Comparison of ENCODE assay signal across 24 mouse cellular contexts in genomic region chr7:28540526-28540925, GRCm38 (mm10). TPM values are rescaled to one million over a fixed set of nuclear protein-coding genes. Genes with fewer than 3 reads are reported as not detected.
DNase-seq lines count a peak whose midpoint lies in the region; ATAC-seq and TF ChIP-seq lines count a peak whose summit lies in the region.
"Had no signal": no experiment of that assay in that cellular context is flagged by ENCODE, and none has a peak within 500 bp of the region (broad histone marks: within the 10 kb centered on the region; RNA-seq: fewer than 3 reads in every experiment).

Gene Sycn (plus strand): TSS chr7:28540885.

- H3K4me2 ChIP-seq in lung, postnatal 0 days (replicated peaks; ENCODE audit: low read depth, low read length), result no peak within 1 kb of the TSS
- H3K4me2 ChIP-seq in intestine, embryonic 15.5 days (replicated peaks), result no peak within 1 kb of the TSS
- no peak within 1 kb of the TSS for H3K4me2 ChIP-seq in stomach, postnatal 0 days (replicated peaks; ENCODE audit: low read depth)
- no peak within 1 kb of the TSS for H3K4me2 ChIP-seq in forebrain, embryonic 13.5 days
- H3K4me2 ChIP-seq: embryonic facial prominence, embryonic 12.5 days; heart, embryonic 12.5 days had no signal

- WGBS in lung, postnatal 0 days, result 39% methylated on average over 4 of the region's 4 CpGs
- 45% methylated on average over 4 of the region's 4 CpGs for WGBS in intestine, embryonic 15.5 days
- 21% methylated on average over 4 of the region's 4 CpGs for WGBS in small intestine, adult 2 months
- WGBS in stomach, postnatal 0 days, result 45% methylated on average over 4 of the region's 4 CpGs
- 82% methylated on average over 4 of the region's 4 CpGs for WGBS in forebrain, embryonic 13.5 days

- no peaks in the 10 kb centered on the region for H3K9me3 ChIP-seq in lung, postnatal 0 days (ENCODE audit: low read length)
- no peaks in the 10 kb centered on the region for H3K9me3 ChIP-seq in intestine, embryonic 15.5 days
- no peaks in the 10 kb centered on the region for H3K9me3 ChIP-seq in stomach, postnatal 0 days (ENCODE audit: control insufficient read depth, low read length)
- no peaks in the 10 kb centered on the region for H3K9me3 ChIP-seq in forebrain, embryonic 13.5 days (replicated peaks)
- H3K9me3 ChIP-seq: embryonic facial prominence, embryonic 12.5 days; heart, embryonic 12.5 days had no signal

- TF ChIP-seq EP300 in lung, postnatal 0 days (IDR thresholded peaks at IDR 0.05), result no peak
- no peak for TF ChIP-seq EP300 in stomach, postnatal 0 days (optimal IDR thresholded peaks at IDR 0.05)

- no peak for DNase-seq in lung, postnatal 0 days (ENCODE audit: low spot score)
- no peak for DNase-seq in lung, postnatal 14 days
- no peak for DNase-seq in stomach, postnatal 0 days (ENCODE audit: low spot score)
- no peak for DNase-seq in urinary bladder, postnatal 36 days (ENCODE audit: low spot score in 2 of 2)
- DNase-seq in cerebellum, adult 18-20 months, result no peak
- DNase-seq: adrenal gland, postnatal 10 days; cerebellum, adult 11 months; cerebellum, adult 9-10 months; cerebellum, postnatal 25 days; forebrain, postnatal 0 days; gastrocnemius, postnatal 14 days; heart, adult 2 months; heart, postnatal 36 days had no signal

- TF ChIP-seq CTCF in lung, postnatal 0 days (IDR thresholded peaks at IDR 0.05), result no peak
- no peak for TF ChIP-seq CTCF in small intestine, adult 2 months (IDR thresholded peaks at IDR 0.05; ENCODE audit: extremely low read depth, insufficient read length, insufficient replicate concordance, low read depth, low read length)
- no peak for TF ChIP-seq CTCF in stomach, postnatal 0 days (IDR thresholded peaks at IDR 0.05; ENCODE audit: low read depth)

- peaks cover 14% of the 10 kb centered on the region for H3K27me3 ChIP-seq in lung, postnatal 0 days (replicated peaks; ENCODE audit: insufficient read depth, low read length)
- H3K27me3 ChIP-seq in intestine, embryonic 15.5 days (replicated peaks), result peaks cover 5% of the 10 kb centered on the region; the same call in 1 of the 2 replicates
- H3K27me3 ChIP-seq in small intestine, adult 2 months (ENCODE audit: control insufficient read depth, insufficient read depth, low read length), result peaks cover 5% of the 10 kb centered on the region; the same call in 1 of the 2 replicates
- H3K27me3 ChIP-seq in stomach, postnatal 0 days (ENCODE audit: control insufficient read depth, insufficient read depth, low read length), result no peaks in the 10 kb centered on the region
- H3K27me3 ChIP-seq in forebrain, embryonic 13.5 days, result peaks cover 26% of the 10 kb centered on the region

- H3K4me3 ChIP-seq in lung, postnatal 0 days (ENCODE audit: low read depth, low read length), result no peak within 1 kb of the TSS
- H3K4me3 ChIP-seq in intestine, embryonic 15.5 days (replicated peaks), result no peak within 1 kb of the TSS
- H3K4me3 ChIP-seq in small intestine, adult 2 months (ENCODE audit: low read depth, low read length), result no peak within 1 kb of the TSS
- H3K4me3 ChIP-seq in stomach, postnatal 0 days (ENCODE audit: low read depth, low read length), result no peak within 1 kb of the TSS
- H3K4me3 ChIP-seq in forebrain, embryonic 13.5 days, result no peak within 1 kb of the TSS
- H3K4me3 ChIP-seq: embryonic facial prominence, embryonic 12.5 days; heart, adult 2 months; heart, embryonic 12.5 days had no signal

- 0 out of 2 replicates have a peak, but pooled peaks have one; percentile 20 for ATAC-seq in lung, postnatal 0 days
- ATAC-seq in intestine, embryonic 15.5 days, result peak; percentile 48
- peak; percentile 45; the same call in 1 of the 2 replicates for ATAC-seq in stomach, postnatal 0 days (ENCODE audit: low FRiP score, low TSS enrichment)
- no peak for ATAC-seq in forebrain, embryonic 13.5 days
- ATAC-seq: forebrain, postnatal 0 days had no signal

- no peak for TF ChIP-seq POLR2A in small intestine, adult 2 months (IDR thresholded peaks at IDR 0.05; ENCODE audit: low read depth, low read length)

- H3K27ac ChIP-seq in lung, postnatal 0 days (ENCODE audit: low read length), result no peak within 1 kb of the TSS
- 0 out of 2 replicates have a peak within 1 kb of the TSS, but pooled peaks have one; percentile 32 for H3K27ac ChIP-seq in intestine, embryonic 15.5 days
- no peak within 1 kb of the TSS for H3K27ac ChIP-seq in small intestine, adult 2 months (ENCODE audit: insufficient read depth, low read depth, low read length)
- H3K27ac ChIP-seq in stomach, postnatal 0 days (replicated peaks), result no peak within 1 kb of the TSS
- no peak within 1 kb of the TSS for H3K27ac ChIP-seq in forebrain, embryonic 13.5 days
- H3K27ac ChIP-seq: embryonic facial prominence, embryonic 12.5 days; heart, adult 2 months had no signal

- no peaks in the 10 kb centered on the region for H3K36me3 ChIP-seq in lung, postnatal 0 days (ENCODE audit: insufficient read depth, low read length)
- H3K36me3 ChIP-seq in intestine, embryonic 15.5 days, result no peaks in the 10 kb centered on the region
- no peaks in the 10 kb centered on the region for H3K36me3 ChIP-seq in small intestine, adult 2 months (ENCODE audit: control insufficient read depth, insufficient read depth, low read length)
- H3K36me3 ChIP-seq in stomach, postnatal 0 days (ENCODE audit: control insufficient read depth, insufficient read depth, low read length), result no peaks in the 10 kb centered on the region
- no peaks in the 10 kb centered on the region for H3K36me3 ChIP-seq in forebrain, embryonic 13.5 days (ENCODE audit: poor library complexity, severe bottlenecking)
- H3K36me3 ChIP-seq: embryonic facial prominence, embryonic 12.5 days; heart, embryonic 12.5 days had no signal

- H3K9ac ChIP-seq in lung, postnatal 0 days (replicated peaks; ENCODE audit: low read depth), result no peak within 1 kb of the TSS
- H3K9ac ChIP-seq in intestine, embryonic 15.5 days, result no peak within 1 kb of the TSS
- H3K9ac ChIP-seq in stomach, postnatal 0 days (ENCODE audit: low read length), result no peak within 1 kb of the TSS
- H3K9ac ChIP-seq in forebrain, embryonic 13.5 days, result no peak within 1 kb of the TSS
- H3K9ac ChIP-seq: embryonic facial prominence, embryonic 12.5 days; forebrain, postnatal 0 days; heart, embryonic 12.5 days had no signal

- H3K4me1 ChIP-seq in lung, postnatal 0 days (ENCODE audit: insufficient read depth, low read depth, low read length), result no peaks in the 10 kb centered on the region
- H3K4me1 ChIP-seq in intestine, embryonic 15.5 days (replicated peaks), result no peaks in the 10 kb centered on the region; the same call in 1 of the 2 replicates
- peaks cover 8% of the 10 kb centered on the region for H3K4me1 ChIP-seq in small intestine, adult 2 months (ENCODE audit: control insufficient read depth, insufficient read depth, insufficient read length, low read length)
- H3K4me1 ChIP-seq in stomach, postnatal 0 days (replicated peaks; ENCODE audit: control insufficient read depth, insufficient read depth), result no peaks in the 10 kb centered on the region
- peaks cover 7% of the 10 kb centered on the region; the same call in 1 of the 2 replicates for H3K4me1 ChIP-seq in forebrain, embryonic 13.5 days

RNA-seq across cellular contexts. Expression of gene Sycn, which starts in this region (rescaled TPM):
- polyA plus RNA-seq in lung, postnatal 0 days (2015; fragmentation: Nextera tagmentation; extraction: Ambion mirVana), result not detected in 2 replicates
- polyA plus RNA-seq in intestine, embryonic 15.5 days (2015; fragmentation: Nextera tagmentation; extraction: Ambion mirVana), result 33.3 and 122 TPM in 2 replicates
- polyA plus RNA-seq in small intestine, adult 2 months (2012; rRNA removed), result 32.7 and 16,759 TPM in 2 replicates
- 87.1 and 87.6 TPM in 2 replicates for polyA plus RNA-seq in stomach, postnatal 0 days (2015; fragmentation: Nextera tagmentation; extraction: Ambion mirVana)
- polyA plus RNA-seq in forebrain, embryonic 13.5 days (2015; fragmentation: Nextera tagmentation; extraction: Ambion mirVana), result not detected in 2 replicates
- polyA plus RNA-seq: brain, embryonic 14.5 days; C2C12; cortical plate, adult 2 months; embryonic facial prominence, embryonic 12.5 days; forebrain, embryonic 11.5 days; forebrain, postnatal 0 days; heart, adult 2 months; heart, embryonic 12.5 days; heart, embryonic 16.5 days; hindbrain, embryonic 11.5 days had no signal

Comparison
In these comparisons a context has a peak if more than half of its experiments do, and no peak if none do; other contexts are left out.
1. RNA of gene Sycn (polyA plus RNA-seq): 87.1 to 87.6 TPM in stomach, postnatal 0 days, 33.3 to 122 TPM in intestine, embryonic 15.5 days and 32.7 to 16,759 TPM in small intestine, adult 2 months; not detected in lung, postnatal 0 days and not detected in forebrain, embryonic 13.5 days; every median in the first group is over 10 times any median in the second.
2. Peak in ATAC-seq in lung, postnatal 0 days; RNA of the gene not detected or under 1 TPM.